Mouse (Mus musculus) liver, embryonic 16.5 days (tissue): Measurements from ENCODE around the gene Csk. TPM values are rescaled to one million over a fixed set of nuclear protein-coding genes. Genes with fewer than 3 reads are reported as not detected.

ENCODE experiments used
- ATAC-seq: fragments of 200-750 bp; cut with Nextera tagmentation; 2 replicates; pipeline ENCODE4 v1.8.0; 2017; ENCODE audit warnings: low read depth, mild to moderate bottlenecking, moderate number of reproducible peaks, moderate library complexity
- H3K27ac ChIP-seq: fragments of 300-500 bp; sonication (generic); 2 replicates; pipeline ENCODE4 v1.5.1; 2014; ENCODE audit warnings: mild to moderate bottlenecking, low read length
- H3K27me3 ChIP-seq: fragments of 300-500 bp; sonication (generic); 2 replicates; pipeline ENCODE4 v1.6.1; 2014; ENCODE audit warnings: low read depth, low read length, mixed read lengths; ENCODE audit not compliant: control insufficient read depth, insufficient read depth
- H3K36me3 ChIP-seq: fragments of 300-500 bp; sonication (generic); 2 replicates; pipeline ENCODE4 v1.6.1; 2014; ENCODE audit warnings: mild to moderate bottlenecking; ENCODE audit not compliant: control insufficient read depth, insufficient read depth
- H3K4me1 ChIP-seq: fragments of 300-500 bp; sonication (generic); 2 replicates; pipeline ENCODE4 v1.6.1; 2014; ENCODE audit warnings: low read depth, low read length, mixed read lengths; ENCODE audit not compliant: control insufficient read depth
- H3K4me2 ChIP-seq: fragments of 300-500 bp; sonication (generic); 2 replicates; pipeline ENCODE4 v1.6.1; 2014; ENCODE audit warnings: low read depth, low read length, mixed read lengths
- H3K4me3 ChIP-seq: fragments of 300-500 bp; sonication (generic); 2 replicates; pipeline ENCODE4 v1.5.1; 2014; ENCODE audit warnings: low read depth, mild to moderate bottlenecking, low read length
- H3K9ac ChIP-seq: fragments of 300-500 bp; sonication (generic); 2 replicates; pipeline ENCODE4 v1.6.1; 2014; ENCODE audit warnings: low read depth, low read length
- H3K9me3 ChIP-seq: fragments of 300-500 bp; sonication (generic); replicated peaks from 2 replicates; pipeline ENCODE4 v1.6.1; 2016; ENCODE audit warnings: low read length; ENCODE audit not compliant: control insufficient read depth
- WGBS: fragments of 180-500 bp; shearing (Covaris S2); extraction: QIAGEN DNeasy Blood & Tissue Kit; methylation state at CpG from one replicate; pipeline ENCODE4 v1.1.7; 2014; ENCODE audit not compliant: insufficient replicate concordance; 5-methylcytosine and 5-hydroxymethylcytosine counted together
- polyA plus RNA-seq: library from polyadenylated mRNA; unstranded; fragments of >200 nt; fragmentation: Nextera tagmentation; extraction: Ambion mirVana; gene quantifications from 2 replicates; pipeline ENCODE4 v1.2.1, GENCODE M21; 2015

Gene Csk
- polyA plus RNA-seq, 1 experiment from 2014 or later: 13.5 TPM

- WGBS: 51% methylated on average over 5 of the region's 5 CpGs
- Histone ChIP-seq H3K9ac (no peak within 1 kb of the TSS), H3K27ac (no peak within 1 kb of the TSS), H3K4me1 (no peaks in the 10 kb centered on the region), H3K4me3 (no peak within 1 kb of the TSS), H3K4me2 (no peak within 1 kb of the TSS), H3K9me3 (no peaks in the 10 kb centered on the region), H3K27me3 (no peaks in the 10 kb centered on the region), H3K36me3 (no peaks in the 10 kb centered on the region)
- no peak for ATAC-seq
Observed at GRCm38 (mm10) chr9:57683520-57683919, 30.1 kb upstream of the Csk start, which contains the start of gene Cyp1a2. TSS of gene Cyp1a2 (minus strand) at chr9:57683703.

GRCm38 (mm10) chr9:57681411-57681810 is 28.0 kb upstream of the Csk start:
- Histone ChIP-seq H3K9me3 (no peaks in the 10 kb centered on the region), H3K4me3 (no peak overlapping the region), H3K27ac (no peak overlapping the region), H3K27me3 (no peaks in the 10 kb centered on the region), H3K4me1 (no peaks in the 10 kb centered on the region), H3K4me2 (no peak overlapping the region), H3K9ac (no peak overlapping the region), H3K36me3 (no peaks in the 10 kb centered on the region)
- ATAC-seq: no peak
- WGBS: 73% methylated on average over 10 of the region's 10 CpGs

- Histone ChIP-seq H3K27ac (peak overlapping the region; percentile 20), H3K4me1 (peaks cover 6% of the 10 kb centered on the region), H3K9ac (no peak overlapping the region), H3K36me3 (no peaks in the 10 kb centered on the region), H3K4me2 (no peak overlapping the region), H3K27me3 (no peaks in the 10 kb centered on the region), H3K9me3 (no peaks in the 10 kb centered on the region), H3K4me3 (no peak overlapping the region)
- ATAC-seq: peak; percentile 73
- WGBS: 58% methylated on average over 5 of the region's 5 CpGs
Observed at GRCm38 (mm10) chr9:57671500-57671899, 18.1 kb upstream of the Csk start.

GRCm38 (mm10) chr9:57671037-57671436 is 17.6 kb upstream of the Csk start:
- Histone ChIP-seq H3K9me3 (no peaks in the 10 kb centered on the region), H3K36me3 (no peaks in the 10 kb centered on the region), H3K27ac (peak overlapping the region; percentile 20), H3K9ac (no peak overlapping the region), H3K27me3 (no peaks in the 10 kb centered on the region), H3K4me3 (no peak overlapping the region), H3K4me1 (peaks cover 6% of the 10 kb centered on the region), H3K4me2 (no peak overlapping the region)
- 57% methylated on average over 4 of the region's 4 CpGs for whole genome bisulfite sequencing
- ATAC-seq: no peak

GRCm38 (mm10) chr9:57669566-57669965 is 16.1 kb upstream of the Csk start:
- H3K4me3 ChIP-seq: no peak overlapping the region
- peaks cover 6% of the 10 kb centered on the region for H3K4me1 ChIP-seq
- no peak overlapping the region for H3K9ac ChIP-seq
- no peak overlapping the region for H3K4me2 ChIP-seq
- 57% methylated on average over 3 of the region's 3 CpGs for WGBS
- peak; percentile 74 for ATAC-seq
- H3K36me3 ChIP-seq: no peaks in the 10 kb centered on the region
- no peaks in the 10 kb centered on the region for H3K9me3 ChIP-seq
- no peaks in the 10 kb centered on the region for H3K27me3 ChIP-seq
- no peak overlapping the region for H3K27ac ChIP-seq

GRCm38 (mm10) chr9:57668277-57668676 is 14.8 kb upstream of the Csk start:
- H3K27ac ChIP-seq: no peak overlapping the region

GRCm38 (mm10) chr9:57667817-57668216 is 14.4 kb upstream of the Csk start:
- no peak for ATAC-seq
- 42% methylated on average over 11 of the region's 11 CpGs for WGBS
- no peaks in the 10 kb centered on the region for H3K36me3 ChIP-seq
- no peak overlapping the region for H3K27ac ChIP-seq
- H3K27me3 ChIP-seq: no peaks in the 10 kb centered on the region
- H3K4me3 ChIP-seq: no peak overlapping the region
- H3K9ac ChIP-seq: no peak overlapping the region
- no peak overlapping the region for H3K4me2 ChIP-seq
- H3K9me3 ChIP-seq: no peaks in the 10 kb centered on the region
- H3K4me1 ChIP-seq: peaks cover 6% of the 10 kb centered on the region

More at GRCm38 (mm10) chr9:57668277-57668676, 14.8 kb upstream of the Csk start:
- ATAC-seq: no peak
- H3K36me3 ChIP-seq: no peaks in the 10 kb centered on the region
- peaks cover 6% of the 10 kb centered on the region for H3K4me1 ChIP-seq
- H3K4me3 ChIP-seq: no peak overlapping the region
- no peaks in the 10 kb centered on the region for H3K9me3 ChIP-seq
- WGBS: 28% methylated on average over 1 of the region's 1 CpGs
- no peak overlapping the region for H3K9ac ChIP-seq
- H3K4me2 ChIP-seq: no peak overlapping the region
- H3K27me3 ChIP-seq: no peaks in the 10 kb centered on the region

GRCm38 (mm10) chr9:57667136-57667535 is 13.7 kb upstream of the Csk start:
- no peak overlapping the region for H3K4me2 ChIP-seq
- 53% methylated on average over 3 of the region's 3 CpGs for WGBS

GRCm38 (mm10) chr9:57666536-57666935 is 13.1 kb upstream of the Csk start:
- H3K4me1 ChIP-seq: peaks cover 7% of the 10 kb centered on the region
- no peak overlapping the region for H3K4me3 ChIP-seq
- no peak overlapping the region for H3K9ac ChIP-seq
- no peaks in the 10 kb centered on the region for H3K27me3 ChIP-seq
- H3K4me2 ChIP-seq: no peak overlapping the region
- no peak overlapping the region for H3K27ac ChIP-seq
- no peaks in the 10 kb centered on the region for H3K9me3 ChIP-seq
- no peaks in the 10 kb centered on the region for H3K36me3 ChIP-seq
- ATAC-seq: no peak
- WGBS: 60% methylated on average over 8 of the region's 8 CpGs

More at GRCm38 (mm10) chr9:57667136-57667535, 13.7 kb upstream of the Csk start:
- H3K27me3 ChIP-seq: no peaks in the 10 kb centered on the region
- no peak overlapping the region for H3K9ac ChIP-seq
- no peaks in the 10 kb centered on the region for H3K36me3 ChIP-seq
- H3K4me1 ChIP-seq: peaks cover 6% of the 10 kb centered on the region
- no peak overlapping the region for H3K27ac ChIP-seq
- ATAC-seq: no peak
- H3K9me3 ChIP-seq: no peaks in the 10 kb centered on the region
- H3K4me3 ChIP-seq: no peak overlapping the region
